Mouse (Mus musculus) testis, postnatal 14 days (tissue): ENCODE results near the gene Kcnj11.

ENCODE experiments used
- DNase-seq: peaks from one replicate; pipeline ENCODE4 v3.0.0; 2021; ENCODE audit warnings: low spot score

Kcnj11 gene

GRCm38 (mm10) chr7:46104256-46104915, 3.8 kb upstream of the Kcnj11 start:
- DNase-seq = no peak

GRCm38 (mm10) chr7:46103771-46104170, 3.2 kb upstream of the Kcnj11 start:
- DNase-seq = no peak

- DNase-seq = no peak
Observed at GRCm38 (mm10) chr7:46103075-46103591, 2.6 kb upstream of the Kcnj11 start.

DNA sequence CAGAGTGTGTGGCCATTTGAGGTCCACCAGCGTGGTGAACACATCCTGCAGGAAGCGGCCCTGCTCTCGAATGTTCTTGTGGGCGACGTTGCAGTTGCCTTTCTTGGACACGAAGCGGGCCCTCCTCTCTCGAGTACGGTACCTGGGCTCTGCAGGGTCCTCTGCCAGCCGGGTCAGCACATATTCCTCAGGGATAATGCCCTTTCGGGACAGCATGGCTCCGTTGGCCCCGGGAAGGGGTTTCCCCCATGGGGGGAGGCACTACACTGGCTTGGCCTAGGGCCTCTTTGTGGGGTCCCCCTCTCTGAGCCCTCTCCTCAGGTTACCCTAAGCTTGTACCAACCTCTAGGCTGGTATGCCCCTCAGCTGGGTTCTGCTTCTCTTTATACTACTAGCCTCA, 882 bp downstream of the Kcnj11 start:
- no peak for DNase-seq

DNA sequence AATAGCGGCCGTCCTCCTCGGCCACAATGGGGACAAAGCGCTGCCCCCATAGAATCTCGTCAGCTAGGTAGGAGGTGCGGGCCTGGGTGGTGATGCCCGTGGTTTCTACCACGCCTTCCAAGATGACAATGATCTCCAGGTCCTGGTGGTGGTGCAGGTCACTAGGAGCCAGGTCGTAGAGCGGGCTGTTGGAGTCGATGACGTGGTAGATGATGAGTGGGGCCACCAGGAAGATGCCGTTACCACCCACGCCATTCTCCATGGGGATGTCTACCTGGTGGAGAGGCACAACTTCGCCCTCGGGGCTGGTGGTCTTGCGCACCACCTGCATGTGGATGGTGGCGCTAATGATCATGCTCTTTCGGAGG, 1.7 kb downstream of the Kcnj11 start:
- no peak for DNase-seq

DNA sequence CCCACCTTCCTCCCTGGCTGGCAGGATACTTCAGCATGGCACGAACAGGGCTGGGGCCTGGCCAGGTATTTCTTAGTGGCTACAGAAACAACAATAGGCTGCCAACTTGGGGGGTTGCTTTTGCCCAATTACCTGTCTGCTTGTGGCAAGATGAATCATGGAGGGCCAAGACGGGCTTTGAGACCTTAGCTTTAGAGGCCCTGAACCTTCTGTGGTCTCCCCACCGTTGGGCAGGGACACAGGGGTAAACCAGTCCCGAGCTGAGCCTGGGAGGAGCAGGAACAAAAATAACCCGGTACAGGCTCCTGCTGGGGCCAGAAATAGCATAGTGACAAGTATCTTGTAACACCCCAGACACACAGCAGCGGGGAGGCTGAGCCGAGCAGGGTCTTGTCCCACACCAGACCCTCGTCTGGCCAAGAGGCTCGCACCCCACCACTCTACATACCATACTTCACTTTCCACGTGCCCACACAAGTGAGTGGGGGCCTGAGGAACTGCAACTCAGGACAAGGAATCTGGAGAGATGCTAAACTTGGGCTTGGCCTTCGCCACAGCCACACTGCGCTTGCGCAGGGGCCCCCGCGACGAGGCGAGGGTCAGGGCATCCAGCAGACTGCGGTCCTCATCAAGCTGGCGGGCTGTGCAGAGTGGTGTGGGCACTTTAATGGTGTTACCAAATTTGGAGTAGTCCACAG, 2.2 kb downstream of the Kcnj11 start:
- DNase-seq = no peak

- no peak for DNase-seq
Observed at GRCm38 (mm10) chr7:46097319-46097783, 3.2 kb downstream of the Kcnj11 start.

DNA sequence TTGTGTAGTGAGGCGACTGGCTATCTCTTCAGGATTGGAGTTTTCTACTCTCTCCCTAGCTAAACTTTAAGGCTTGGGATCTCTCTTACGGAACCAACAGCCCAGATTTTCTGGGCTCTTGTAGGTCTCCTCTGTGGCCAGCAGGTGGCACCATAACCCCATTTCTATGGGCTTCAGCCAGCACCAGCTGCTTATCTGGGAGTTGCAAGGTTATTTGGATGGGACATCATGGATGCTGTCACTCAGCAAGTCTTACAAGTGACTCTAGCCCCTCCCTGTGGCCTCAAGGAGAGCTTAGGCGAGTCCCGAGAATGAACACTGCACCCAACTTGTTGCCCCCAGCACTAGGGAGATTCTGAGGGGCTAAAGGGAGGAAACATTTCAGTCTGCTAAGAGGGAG, 4.4 kb downstream of the Kcnj11 start:
- peak; percentile 30 for DNase-seq

GRCm38 (mm10) chr7:46092803-46093202, 7.8 kb downstream of the Kcnj11 start:
- no peak for DNase-seq

- no peak for DNase-seq
Observed at GRCm38 (mm10) chr7:46088241-46088640, 12.3 kb downstream of the Kcnj11 start.

- DNase-seq = no peak
Observed at GRCm38 (mm10) chr7:46086378-46086777, 14.2 kb downstream of the Kcnj11 start.

DNA sequence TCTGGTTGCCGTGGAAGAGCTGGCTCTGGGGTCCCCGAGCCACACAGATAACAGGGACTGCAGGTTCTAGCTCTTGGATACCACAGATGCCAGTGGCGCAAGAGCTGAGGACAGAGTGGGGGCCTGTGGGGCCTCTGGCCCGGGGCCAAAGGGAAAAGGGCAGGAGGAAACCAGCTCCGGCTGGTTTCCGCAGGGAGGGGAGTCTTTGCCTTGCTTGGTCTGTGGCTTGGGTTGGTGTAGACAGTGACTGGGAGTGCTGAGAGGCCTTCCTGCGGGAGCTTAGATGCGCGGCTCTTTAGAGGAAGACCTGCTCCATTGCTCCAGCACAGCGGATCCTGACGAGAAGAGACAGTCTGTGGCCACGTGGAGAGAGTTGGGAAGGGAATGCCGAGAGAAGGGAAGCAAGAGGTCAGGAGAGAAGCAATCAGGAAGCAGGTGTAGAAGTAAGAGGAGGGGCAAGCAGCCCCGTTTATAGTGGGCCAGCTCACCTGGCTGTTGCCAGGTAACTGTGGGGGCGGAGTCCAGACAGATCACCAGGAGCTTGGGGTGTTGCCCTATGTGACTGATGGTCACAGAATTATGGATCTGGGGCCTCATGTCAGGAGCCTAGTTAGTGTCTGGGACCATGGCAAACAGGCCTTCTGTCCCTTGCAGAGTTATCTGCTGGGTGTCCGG, 15.6 kb downstream of the Kcnj11 start:
- no peak for DNase-seq

DNA sequence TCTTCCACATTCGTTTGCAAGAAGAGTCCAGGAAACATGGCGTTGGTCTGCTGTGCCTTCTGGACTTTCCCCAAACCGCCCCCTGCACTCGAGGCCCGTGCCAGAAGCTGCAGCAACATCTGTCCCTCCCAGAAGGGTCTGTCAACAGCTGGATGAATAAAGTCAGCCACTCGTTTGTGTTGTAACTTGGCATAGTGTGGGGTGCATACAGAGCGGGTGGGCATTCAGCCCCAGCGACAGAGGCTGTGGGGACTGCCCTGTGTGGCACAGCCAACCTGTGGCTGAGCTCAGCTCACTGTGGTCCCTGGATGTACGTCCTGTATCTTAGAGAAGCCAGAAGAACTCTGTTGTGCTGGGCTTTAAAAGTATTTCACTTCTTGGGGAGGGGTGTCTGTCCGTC, 16.5 kb downstream of the Kcnj11 start:
- no peak for DNase-seq

DNA sequence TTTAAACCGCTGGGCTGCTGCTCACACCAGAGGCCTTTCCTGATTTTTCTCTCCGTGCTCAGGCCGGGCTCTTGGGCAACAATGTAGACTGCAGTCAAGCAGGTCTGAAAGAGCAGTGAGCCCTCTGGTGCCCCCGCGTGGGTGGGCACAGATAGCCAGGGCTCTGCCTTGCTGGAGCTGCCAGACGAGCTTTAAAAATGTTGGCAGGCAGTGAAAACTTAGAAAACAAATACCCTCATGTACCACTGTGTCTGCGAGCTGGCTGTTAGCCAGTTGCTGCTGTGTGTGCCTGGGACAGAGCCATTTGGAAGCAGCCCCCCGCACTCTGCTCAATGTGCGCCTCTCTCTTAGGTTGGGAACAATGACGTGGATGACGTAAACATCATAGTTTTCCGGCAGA, 22.9 kb downstream of the Kcnj11 start:
- DNase-seq = no peak

DNA sequence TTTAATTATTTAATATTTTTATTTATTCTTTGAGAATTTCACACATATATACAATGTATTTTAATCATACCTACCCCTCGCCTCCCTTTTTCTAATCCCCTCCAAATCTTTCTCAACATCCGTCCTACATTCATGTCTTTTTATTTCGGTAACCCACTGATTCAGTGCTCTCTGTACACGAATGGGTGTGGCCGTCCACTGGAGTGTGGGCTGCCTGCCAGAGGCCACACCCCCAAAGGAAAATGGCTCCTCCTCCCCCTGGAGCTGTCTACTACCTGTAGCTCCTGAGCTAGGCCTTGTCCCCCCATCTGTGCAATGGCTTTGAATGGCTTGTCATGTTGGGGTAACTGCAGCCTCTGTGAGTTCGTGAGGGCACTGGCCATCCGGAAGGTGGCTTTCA, 23.7 kb downstream of the Kcnj11 start:
- no peak for DNase-seq

GRCm38 (mm10) chr7:46068831-46069230, 31.7 kb downstream of the Kcnj11 start:
- no peak for DNase-seq

DNA sequence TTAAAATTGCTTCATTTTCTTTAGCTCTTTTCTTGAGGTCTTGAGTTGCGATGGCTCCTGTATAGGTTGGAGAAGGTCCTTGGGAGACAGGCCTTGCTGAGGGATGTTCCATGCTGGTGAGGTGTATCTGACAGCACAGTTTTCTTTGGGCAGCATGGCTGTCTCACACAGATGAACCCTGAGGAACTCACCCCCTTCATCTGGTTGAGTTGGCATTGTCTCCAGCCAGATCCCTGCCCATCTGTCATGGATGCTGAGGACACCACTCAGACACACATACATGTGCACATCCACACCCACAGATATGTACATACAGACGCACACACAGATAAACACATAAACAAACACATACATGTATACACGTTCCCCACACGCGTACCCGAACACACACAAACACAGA, 37.3 kb downstream of the Kcnj11 start:
- no peak for DNase-seq

DNA sequence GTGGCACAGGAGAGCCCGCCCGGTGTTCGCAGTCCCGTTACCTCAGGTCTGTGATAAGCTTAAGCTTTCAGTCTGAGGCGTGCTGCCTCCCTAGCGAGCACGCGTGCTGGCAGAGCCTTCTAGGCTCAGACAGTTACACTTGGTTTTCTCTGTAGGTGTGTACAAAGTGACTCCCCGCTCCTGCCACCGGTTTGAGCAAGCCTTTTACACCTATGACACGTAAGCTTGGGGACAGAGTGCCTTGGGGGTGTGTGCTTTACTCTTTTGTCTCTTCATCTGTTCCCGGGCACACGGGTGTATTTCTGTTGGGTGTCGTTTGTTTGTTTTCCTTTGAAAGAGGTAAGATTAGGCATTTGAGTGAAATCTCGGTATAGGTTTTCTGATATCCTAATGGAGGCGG, 39.0 kb downstream of the Kcnj11 start:
- no peak for DNase-seq

GRCm38 (mm10) chr7:46060688-46061087, 39.9 kb downstream of the Kcnj11 start:
- DNase-seq = no peak

DNA sequence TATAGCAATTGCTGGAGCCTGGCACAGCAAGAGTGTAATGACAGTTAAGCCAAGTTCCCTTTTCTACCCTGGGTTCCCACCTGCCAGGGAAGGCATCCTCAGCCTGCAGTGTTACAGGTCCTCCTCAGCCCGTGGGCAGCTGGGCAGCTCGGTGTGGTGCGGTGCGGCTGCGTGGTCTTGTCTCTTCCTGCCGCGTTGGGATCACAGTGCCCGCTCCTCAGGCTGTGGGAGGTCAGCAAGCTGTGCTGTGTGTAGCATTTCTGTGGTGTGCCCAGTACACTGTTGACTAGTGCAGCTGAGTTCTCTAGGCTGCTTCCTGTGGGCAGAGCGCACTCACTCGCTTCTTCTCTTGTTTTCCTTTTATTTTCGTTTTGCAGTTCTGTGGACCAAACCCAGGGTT, 41.7 kb downstream of the Kcnj11 start:
- no peak for DNase-seq

DNA sequence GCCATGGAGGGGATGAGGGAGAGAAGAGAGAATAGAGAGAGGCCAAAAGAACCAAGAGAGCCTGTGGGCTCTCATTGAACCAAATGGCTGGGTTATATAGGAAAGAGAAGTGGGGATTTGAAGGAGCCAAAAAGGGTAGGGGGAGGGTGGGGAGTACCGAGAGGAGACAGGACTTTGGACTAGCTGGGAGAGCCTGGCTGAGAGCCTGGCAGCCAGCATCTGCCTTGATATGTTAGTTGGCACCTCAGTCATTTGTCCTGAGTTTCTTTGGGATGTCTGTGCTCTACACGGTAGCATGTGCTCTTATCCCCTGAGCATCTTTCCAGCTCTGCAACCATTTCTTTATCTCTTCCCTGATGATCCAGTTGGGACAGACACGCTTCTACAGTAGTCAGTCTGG, 47.0 kb downstream of the Kcnj11 start:
- no peak for DNase-seq

DNA sequence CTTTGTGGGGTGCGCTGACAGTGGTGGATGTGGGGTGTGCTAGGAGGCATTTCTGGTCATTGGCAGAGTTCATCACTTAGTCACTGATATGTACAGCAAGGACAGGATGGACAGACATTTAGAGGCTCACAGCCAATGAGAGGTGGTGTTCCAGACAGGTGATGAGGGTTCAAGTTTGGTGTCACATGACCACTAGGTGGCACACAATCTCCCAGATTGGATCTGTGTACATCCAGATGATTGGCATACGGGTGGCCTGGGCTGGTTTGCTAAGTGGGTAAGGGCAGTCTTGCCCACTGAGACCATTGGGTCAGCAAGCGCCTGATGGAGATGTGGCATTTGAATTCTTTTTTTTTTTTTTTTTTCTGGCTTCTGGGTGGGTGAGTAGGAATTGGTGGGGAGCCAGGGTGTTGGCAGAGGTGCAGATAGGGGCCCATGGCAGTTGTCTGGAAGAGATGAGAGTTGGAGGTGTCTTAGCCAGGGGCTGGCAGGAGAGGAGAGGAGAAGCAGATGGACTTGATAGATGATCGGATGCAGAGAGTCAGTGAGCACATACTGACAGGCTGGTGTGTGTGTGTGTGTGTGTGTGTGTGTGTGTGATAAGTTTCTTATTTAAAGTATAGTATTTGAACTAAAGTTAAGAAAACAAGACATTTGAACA, 48.3 kb downstream of the Kcnj11 start:
- DNase-seq = no peak

GRCm38 (mm10) chr7:46049981-46050380, 50.6 kb downstream of the Kcnj11 start:
- DNase-seq = no peak
